Mouse (Mus musculus) left cerebral cortex, adult 8-10 months (tissue): ENCODE measurements at regions not wholly inside any gene's neighbourhood (a gene's known extent, or its start where the extent isn't known, plus 50 kb on each side); places are given as distances from the start of the nearest gene placed in this dataset.

Experiments
- DNase-seq, 2 experiments: peaks; one replicate each; pipeline ENCODE4 v3.0.0; 2022; ENCODE audit warnings: low spot score in 2 of 2

GRCm38 (mm10) chr6:109682360-109682759 is 853.9 kb downstream of the Edem1 start:
- no peak for DNase-seq

DNA sequence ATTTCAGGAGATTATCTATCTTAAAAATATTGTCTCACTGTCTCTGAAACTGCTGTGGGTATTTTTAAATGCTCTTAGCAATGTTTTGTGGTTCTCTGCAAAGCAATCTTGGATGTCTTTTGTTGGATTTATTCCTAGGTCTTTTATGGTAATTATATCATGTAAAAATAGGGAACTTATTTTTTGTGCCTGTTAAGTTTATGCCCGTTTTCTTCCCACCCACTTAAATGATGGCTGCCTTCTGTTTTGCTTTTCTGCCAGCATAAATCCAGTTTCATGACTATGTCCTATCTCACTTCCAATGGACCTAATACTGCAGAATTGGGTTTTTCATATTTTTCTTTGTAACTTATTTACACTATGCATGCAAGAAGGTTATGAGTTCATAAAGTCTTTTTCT is 901.6 kb downstream of the Edem1 start:
- peak in 1 of 2 experiments; percentile 29 for DNase-seq

DNA sequence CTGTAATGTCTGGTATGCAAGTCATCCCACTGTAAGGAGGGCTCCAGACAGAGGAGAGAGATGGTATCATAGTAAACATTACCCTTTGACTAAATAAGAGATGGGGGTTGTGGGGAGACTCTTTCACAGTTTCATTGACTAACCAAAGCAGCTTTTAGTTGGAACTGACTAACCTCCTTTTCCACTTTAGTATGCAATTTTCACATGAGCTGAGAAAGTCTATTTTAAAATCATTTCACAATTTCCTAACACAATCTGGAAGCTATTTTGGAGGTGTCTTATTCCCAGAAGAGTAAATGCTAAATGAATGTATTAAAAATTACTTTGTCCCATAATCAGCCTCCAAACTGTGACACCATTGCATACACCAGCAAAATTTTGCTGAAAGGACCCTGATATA is 904.7 kb upstream of the Grm7 start:
- DNase-seq, result peak in 1 of 2 experiments; percentile 4
